Mouse (Mus musculus): ENCODE data around the gene Gm49387.

Gm49387 gene

GRCm38 (mm10) chr14:31576846-31577697, 63.6 kb downstream of the Gm49387 start:
- in situ Hi-C loops (cut with MboI, MseI), result no loop called here

GRCm38 (mm10) chr14:31575866-31576265, 64.8 kb downstream of the Gm49387 start:
- in situ Hi-C loops (cut with MboI, MseI), result no loop called here

- in situ Hi-C loops (cut with MboI, MseI), result no loop called here
Observed at GRCm38 (mm10) chr14:31574903-31575665, 65.6 kb downstream of the Gm49387 start.

GRCm38 (mm10) chr14:31572561-31573175, 68.0 kb downstream of the Gm49387 start:
- in situ Hi-C loops (cut with MboI, MseI), result no loop called here

- in situ Hi-C loops (cut with MboI, MseI), result no loop called here
Observed at GRCm38 (mm10) chr14:31571419-31571818, 69.3 kb downstream of the Gm49387 start.

- in situ Hi-C loops (cut with MboI, MseI), result no loop called here
Observed at GRCm38 (mm10) chr14:31570131-31570951, 70.3 kb downstream of the Gm49387 start.

GRCm38 (mm10) chr14:31569151-31569631, 71.5 kb downstream of the Gm49387 start:
- in situ Hi-C loops (cut with MboI, MseI), result no loop called here

GRCm38 (mm10) chr14:31565478-31566212, 75.0 kb downstream of the Gm49387 start:
- in situ Hi-C loops (cut with MboI, MseI), result no loop called here

GRCm38 (mm10) chr14:31564452-31565179, 76.1 kb downstream of the Gm49387 start:
- in situ Hi-C loops (cut with MboI, MseI), result no loop called here

GRCm38 (mm10) chr14:31560886-31561285, 79.8 kb downstream of the Gm49387 start:
- in situ Hi-C loops (cut with MboI, MseI), result no loop called here

- in situ Hi-C loops (cut with MboI, MseI), result no loop called here
Observed at GRCm38 (mm10) chr14:31559216-31559615, 81.5 kb downstream of the Gm49387 start.

GRCm38 (mm10) chr14:31557784-31558183, 82.9 kb downstream of the Gm49387 start:
- in situ Hi-C loops (cut with MboI, MseI), result no loop called here

GRCm38 (mm10) chr14:31557273-31557672, 83.4 kb downstream of the Gm49387 start:
- in situ Hi-C loops (cut with MboI, MseI), result no loop called here

GRCm38 (mm10) chr14:31556526-31557260, 84.0 kb downstream of the Gm49387 start:
- in situ Hi-C loops (cut with MboI, MseI), result no loop called here

- in situ Hi-C loops (cut with MboI, MseI), result no loop called here
Observed at GRCm38 (mm10) chr14:31555963-31556434, 84.7 kb downstream of the Gm49387 start.

- in situ Hi-C loops (cut with MboI, MseI), result no loop called here
Observed at GRCm38 (mm10) chr14:31555021-31555420, 85.7 kb downstream of the Gm49387 start.

GRCm38 (mm10) chr14:31543885-31544442, 96.7 kb downstream of the Gm49387 start:
- in situ Hi-C loops (cut with MboI, MseI), result no loop called here

- in situ Hi-C loops (cut with MboI, MseI), result no loop called here
Observed at GRCm38 (mm10) chr14:31537298-31537697, 103.4 kb downstream of the Gm49387 start.

GRCm38 (mm10) chr14:31532656-31533055, 108.0 kb downstream of the Gm49387 start:
- in situ Hi-C loops (cut with MboI, MseI), result no loop called here

All from T-helper 2 cell (primary cell).